Mouse (Mus musculus): Measurements from ENCODE around the gene Ehmt2. TPM values are rescaled to one million over a fixed set of nuclear protein-coding genes. Genes with fewer than 3 reads are reported as not detected.

Ehmt2 gene
- total and polyA plus RNA-seq, 2 experiments from 2014 or later = 57.4 to 309 TPM

GRCm38 (mm10) chr17:34951636-34952377, 53.5 kb downstream of the Ehmt2 start:
- ATAC-seq (peak; percentile 75; the same call in 1 of the 2 replicates), DNase-seq (ENCODE audit: low spot score) (no peak)
- under 1% methylated on average over 29 of the region's 29 CpGs for WGBS

GRCm38 (mm10) chr17:34952378-34953040, 54.2 kb downstream of the Ehmt2 start:
- Histone ChIP-seq H3K4me3 (ENCODE audit: low read length) (peak overlapping the region; percentile 83), H3K4me2 (ENCODE audit: low read depth, low read length) (peak overlapping the region; percentile 89), H3K9me3 (ENCODE audit: low read length) (no peaks in the 10 kb centered on the region), H3K27me3 (ENCODE audit: insufficient read depth, low read length) (no peaks in the 10 kb centered on the region), H3K9ac (replicated peaks; ENCODE audit: low read length) (peak overlapping the region; percentile 93), H3K36me3 (ENCODE audit: insufficient read depth, low read length) (0 out of 2 replicates have a peak, but pooled peaks cover 7% of the 10 kb centered on the region), H3K27ac (peak overlapping the region; percentile 85), H3K4me1 (ENCODE audit: insufficient read depth, low read length) (no peaks in the 10 kb centered on the region)
- peak; percentile 76 for TF ChIP-seq CTCF (IDR thresholded peaks at IDR 0.05; ENCODE audit: low read depth)
- under 1% methylated on average over 23 of the region's 23 CpGs for whole genome bisulfite sequencing
- DNase-seq (ENCODE audit: low spot score) = peak; percentile 86
- peak; percentile 86 for ATAC-seq

More at GRCm38 (mm10) chr17:34951636-34952377, 53.5 kb downstream of the Ehmt2 start:
- Histone ChIP-seq H3K4me2 (ENCODE audit: low read depth, low read length) (peak overlapping the region; percentile 89), H3K9ac (replicated peaks; ENCODE audit: low read length) (peak overlapping the region; percentile 93), H3K9me3 (ENCODE audit: low read length) (no peaks in the 10 kb centered on the region), H3K4me3 (ENCODE audit: low read length) (peak overlapping the region; percentile 83), H3K36me3 (ENCODE audit: insufficient read depth, low read length) (0 out of 2 replicates have a peak, but pooled peaks cover 7% of the 10 kb centered on the region), H3K4me1 (ENCODE audit: insufficient read depth, low read length) (no peaks in the 10 kb centered on the region), H3K27me3 (ENCODE audit: insufficient read depth, low read length) (no peaks in the 10 kb centered on the region), H3K27ac (peak overlapping the region; percentile 85)
- TF ChIP-seq CTCF (IDR thresholded peaks at IDR 0.05; ENCODE audit: low read depth) = no peak

- Histone ChIP-seq H3K36me3 (ENCODE audit: insufficient read depth, low read length) (0 out of 2 replicates have a peak, but pooled peaks cover 7% of the 10 kb centered on the region), H3K4me3 (ENCODE audit: low read length) (peak overlapping the region; percentile 83; the same call in 1 of the 2 replicates), H3K27ac (no peak overlapping the region), H3K9me3 (ENCODE audit: low read length) (no peaks in the 10 kb centered on the region), H3K4me2 (ENCODE audit: low read depth, low read length) (peak overlapping the region; percentile 89; the same call in 1 of the 2 replicates), H3K4me1 (ENCODE audit: insufficient read depth, low read length) (no peaks in the 10 kb centered on the region), H3K9ac (replicated peaks; ENCODE audit: low read length) (no peak overlapping the region), H3K27me3 (ENCODE audit: insufficient read depth, low read length) (no peaks in the 10 kb centered on the region)
- ATAC-seq = no peak
- no peak for DNase-seq (ENCODE audit: low spot score)
- TF ChIP-seq CTCF (IDR thresholded peaks at IDR 0.05; ENCODE audit: low read depth) = no peak
- 89% methylated on average over 3 of the region's 3 CpGs for WGBS
These were observed 55.0 kb downstream of the Ehmt2 start for GRCm38 (mm10) chr17:34953258-34953657.

- no peak for DNase-seq (ENCODE audit: low spot score)
- Histone ChIP-seq H3K4me1 (ENCODE audit: insufficient read depth, low read length) (no peaks in the 10 kb centered on the region), H3K4me3 (ENCODE audit: low read length) (no peak overlapping the region), H3K9me3 (ENCODE audit: low read length) (no peaks in the 10 kb centered on the region), H3K27ac (no peak overlapping the region), H3K9ac (replicated peaks; ENCODE audit: low read length) (no peak overlapping the region), H3K27me3 (ENCODE audit: insufficient read depth, low read length) (no peaks in the 10 kb centered on the region), H3K36me3 (ENCODE audit: insufficient read depth, low read length) (0 out of 2 replicates have a peak, but pooled peaks cover 7% of the 10 kb centered on the region), H3K4me2 (ENCODE audit: low read depth, low read length) (no peak overlapping the region)
- ATAC-seq = no peak
- no peak for TF ChIP-seq CTCF (IDR thresholded peaks at IDR 0.05; ENCODE audit: low read depth)
- 93% methylated on average over 4 of the region's 4 CpGs for WGBS
These were observed 55.6 kb downstream of the Ehmt2 start for GRCm38 (mm10) chr17:34953904-34954303.

GRCm38 (mm10) chr17:34954831-34955230, 56.6 kb downstream of the Ehmt2 start:
- Histone ChIP-seq H3K4me3 (ENCODE audit: low read length) (no peak overlapping the region), H3K27me3 (ENCODE audit: insufficient read depth, low read length) (no peaks in the 10 kb centered on the region), H3K4me2 (ENCODE audit: low read depth, low read length) (no peak overlapping the region), H3K27ac (no peak overlapping the region), H3K4me1 (ENCODE audit: insufficient read depth, low read length) (no peaks in the 10 kb centered on the region), H3K9ac (replicated peaks; ENCODE audit: low read length) (no peak overlapping the region), H3K36me3 (ENCODE audit: insufficient read depth, low read length) (0 out of 2 replicates have a peak, but pooled peaks cover 7% of the 10 kb centered on the region), H3K9me3 (ENCODE audit: low read length) (no peaks in the 10 kb centered on the region)
- DNase-seq (ENCODE audit: low spot score) = no peak
- TF ChIP-seq CTCF (IDR thresholded peaks at IDR 0.05; ENCODE audit: low read depth) = no peak
- WGBS = 79% methylated on average over 4 of the region's 4 CpGs
- ATAC-seq = no peak

- Histone ChIP-seq H3K36me3 (ENCODE audit: insufficient read depth, low read length) (0 out of 2 replicates have a peak, but pooled peaks cover under 1% of the 10 kb centered on the region), H3K4me3 (ENCODE audit: low read length) (no peak overlapping the region), H3K4me2 (ENCODE audit: low read depth, low read length) (no peak overlapping the region), H3K9ac (replicated peaks; ENCODE audit: low read length) (no peak overlapping the region), H3K27me3 (ENCODE audit: insufficient read depth, low read length) (no peaks in the 10 kb centered on the region), H3K9me3 (ENCODE audit: low read length) (no peaks in the 10 kb centered on the region), H3K27ac (no peak overlapping the region), H3K4me1 (ENCODE audit: insufficient read depth, low read length) (no peaks in the 10 kb centered on the region)
- ATAC-seq (no peak), DNase-seq (ENCODE audit: low spot score) (no peak)
- WGBS = 85% methylated on average over 3 of the region's 3 CpGs
- no peak for TF ChIP-seq CTCF (IDR thresholded peaks at IDR 0.05; ENCODE audit: low read depth)
These were observed 57.6 kb downstream of the Ehmt2 start for GRCm38 (mm10) chr17:34955884-34956283.
